Mouse (Mus musculus): ENCODE data around the gene Canx. TPM values are rescaled to one million over a fixed set of nuclear protein-coding genes. Genes with fewer than 3 reads are reported as not detected.

Canx gene
- total RNA-seq, 2 experiments from 2014 or later: 173 to 477 TPM

Other genes starting within 250 kb of the Canx start
- gene Tbc1d9b, start 194.3 kb downstream of the Canx start, total RNA-seq (2015; ENCODE audit: low replicate concordance): 13.0 and 16.3 TPM in 2 replicates
- gene Tbc1d9b, start 194.3 kb downstream of the Canx start, total RNA-seq (2017; ENCODE audit: low replicate concordance): 6.2 and 16.6 TPM in 2 replicates
- gene Mrnip, start 151.2 kb downstream of the Canx start, total RNA-seq (2015; ENCODE audit: low replicate concordance): 2.5 and 6.1 TPM in 2 replicates
- 0.51 TPM in 1 of 2 replicates, not detected in the other for gene Mrnip, start 151.2 kb downstream of the Canx start, total RNA-seq (2017; ENCODE audit: low replicate concordance)
- 28.5 and 36.4 TPM in 2 replicates for gene Sqstm1, start 114.8 kb downstream of the Canx start, total RNA-seq (2015; ENCODE audit: low replicate concordance)
- gene Sqstm1, start 114.8 kb downstream of the Canx start, total RNA-seq (2017; ENCODE audit: low replicate concordance): 179 and 213 TPM in 2 replicates
- 26.8 and 48.7 TPM in 2 replicates for gene Mgat4b, start 114.8 kb downstream of the Canx start, total RNA-seq (2015; ENCODE audit: low replicate concordance)
- gene Mgat4b, start 114.8 kb downstream of the Canx start, total RNA-seq (2017; ENCODE audit: low replicate concordance): 38.2 and 40.9 TPM in 2 replicates
- 3.2 TPM in 1 of 2 replicates, not detected in the other for gene Ltc4s, start 87.1 kb downstream of the Canx start, total RNA-seq (2015; ENCODE audit: low replicate concordance)
- gene Ltc4s, start 87.1 kb downstream of the Canx start, total RNA-seq (2017; ENCODE audit: low replicate concordance): 0.77 TPM in 1 of 2 replicates, not detected in the other
- 8.0 and 9.0 TPM in 2 replicates for gene Maml1, start 33.4 kb downstream of the Canx start, total RNA-seq (2015; ENCODE audit: low replicate concordance)
- 4.5 and 5.1 TPM in 2 replicates for gene Maml1, start 33.4 kb downstream of the Canx start, total RNA-seq (2017; ENCODE audit: low replicate concordance)
- gene Cby3, start 28.8 kb upstream of the Canx start, total RNA-seq (2015; ENCODE audit: low replicate concordance): not detected in 2 replicates
- gene Cby3, start 28.8 kb upstream of the Canx start, total RNA-seq (2017; ENCODE audit: low replicate concordance): not detected in 2 replicates
- gene Hnrnph1, start 51.3 kb upstream of the Canx start, total RNA-seq (2015; ENCODE audit: low replicate concordance): 456 and 552 TPM in 2 replicates
- 368 and 428 TPM in 2 replicates for gene Hnrnph1, start 51.3 kb upstream of the Canx start, total RNA-seq (2017; ENCODE audit: low replicate concordance)
- gene Rufy1, start 105.5 kb upstream of the Canx start, total RNA-seq (2015; ENCODE audit: low replicate concordance): 13.4 and 13.7 TPM in 2 replicates
- gene Rufy1, start 105.5 kb upstream of the Canx start, total RNA-seq (2017; ENCODE audit: low replicate concordance): 8.6 and 10.3 TPM in 2 replicates

Measured in erythroid progenitor cell, adult 5-6 weeks (primary cell).